Mouse (Mus musculus) heart, postnatal 0 days (tissue): ENCODE results near the gene Atp9a. TPM values are rescaled to one million over a fixed set of nuclear protein-coding genes. Genes with fewer than 3 reads are reported as not detected.

Experiments
- ATAC-seq: fragments of 200-750 bp; cut with Nextera tagmentation; 2 replicates; pipeline ENCODE4 v1.8.0; 2017; ENCODE audit warnings: low read depth, moderate number of reproducible peaks, moderate library complexity; ENCODE audit not compliant: insufficient read depth
- DNase-seq: peaks from one replicate; pipeline ENCODE4 v3.0.0-alpha.2; 2016; ENCODE audit warnings: low spot score
- H3K27ac ChIP-seq: fragments of 300-500 bp; sonication (generic); 2 replicates; pipeline ENCODE4 v1.5.1; 2014; ENCODE audit warnings: low read depth, mild to moderate bottlenecking
- H3K27me3 ChIP-seq: fragments of 300-500 bp; sonication (generic); 2 replicates; pipeline ENCODE4 v1.6.1; 2014; ENCODE audit warnings: low read length, mixed read lengths; ENCODE audit not compliant: control insufficient read depth, insufficient read depth
- H3K36me3 ChIP-seq: fragments of 300-500 bp; sonication (generic); replicated peaks from 2 replicates; pipeline ENCODE4 v1.6.1; 2014; ENCODE audit warnings: low read length, mixed read lengths; ENCODE audit not compliant: control insufficient read depth, insufficient read depth
- H3K4me1 ChIP-seq: fragments of 300-500 bp; sonication (generic); 2 replicates; pipeline ENCODE4 v1.6.1; 2014; ENCODE audit warnings: antibody characterized with exemption; ENCODE audit not compliant: control insufficient read depth, insufficient read depth
- H3K4me2 ChIP-seq: fragments of 300-500 bp; sonication (generic); 2 replicates; pipeline ENCODE4 v1.6.1; 2014; ENCODE audit warnings: low read depth, mild to moderate bottlenecking, low read length, moderate library complexity
- H3K4me3 ChIP-seq: fragments of 300-500 bp; sonication (generic); 2 replicates; pipeline ENCODE4 v1.5.1; 2014; ENCODE audit warnings: low read depth, low read length
- H3K9ac ChIP-seq: fragments of 300-500 bp; sonication (generic); replicated peaks from 2 replicates; pipeline ENCODE4 v1.6.1; 2014; ENCODE audit warnings: low read depth, low read length, mixed read lengths
- H3K9me3 ChIP-seq: fragments of 300-500 bp; sonication (generic); replicated peaks from 2 replicates; pipeline ENCODE4 v1.6.1; 2016; ENCODE audit warnings: low read length; ENCODE audit not compliant: control insufficient read depth
- CTCF ChIP-seq: IDR thresholded peaks from 2 replicates; pipeline ENCODE4 v1.5.1; 2016; ENCODE audit warnings: antibody characterized with exemption, control low read depth, low read depth
- EP300 ChIP-seq: IDR thresholded peaks from 2 replicates; pipeline ENCODE4 v1.6.1; 2016; ENCODE audit warnings: antibody characterized with exemption, low read depth
- WGBS: fragments of 180-500 bp; shearing (Covaris S2); extraction: QIAGEN DNeasy Blood & Tissue Kit; methylation state at CpG from one replicate; pipeline ENCODE4 v1.1.7; 2014; 5-methylcytosine and 5-hydroxymethylcytosine counted together
- polyA plus RNA-seq: library from polyadenylated mRNA; unstranded; fragments of >200 nt; fragmentation: Nextera tagmentation; extraction: Ambion mirVana; gene quantifications from 2 replicates; pipeline ENCODE4 v1.2.1, GENCODE M21; 2015
- total RNA-seq: library from RNA; depleted of rRNA; stranded (reverse); fragments of >200 nt; gene quantifications from 2 replicates; pipeline ENCODE4 v1.2.3, GENCODE M21; 2014; ENCODE audit warnings: low replicate concordance; rRNA removed

The Atp9a gene
- 46.1 and 49.9 TPM in 2 replicates for total RNA-seq
- 11.6 and 12.8 TPM in 2 replicates for polyA plus RNA-seq

GRCm38 (mm10) chr2:168742059-168742627 lies at the start of gene Atp9a:
TSS of gene Atp9a (minus strand) at chr2:168742409.
- no peaks in the 10 kb centered on the region for H3K27me3 ChIP-seq
- H3K4me3 ChIP-seq, result peak within 1 kb of the TSS; percentile 83
- H3K36me3 ChIP-seq, result no peaks in the 10 kb centered on the region
- H3K9ac ChIP-seq, result peak within 1 kb of the TSS; percentile 81
- peak within 1 kb of the TSS; percentile 73 for H3K27ac ChIP-seq
- ATAC-seq, result peak; percentile 64
- TF ChIP-seq CTCF (no peak), EP300 (no peak)
- no peaks in the 10 kb centered on the region for H3K9me3 ChIP-seq
- WGBS, result 9% methylated on average over 24 of the region's 33 CpGs
- peak within 1 kb of the TSS; percentile 91 for H3K4me2 ChIP-seq
- DNase-seq, result peak; percentile 54
- no peaks in the 10 kb centered on the region for H3K4me1 ChIP-seq

GRCm38 (mm10) chr2:168791115-168791802 lies 49.0 kb upstream of the Atp9a start:
- H3K27ac ChIP-seq, result no peak overlapping the region
- no peak overlapping the region for H3K4me2 ChIP-seq
- no peaks in the 10 kb centered on the region for H3K9me3 ChIP-seq
- no peaks in the 10 kb centered on the region for H3K4me1 ChIP-seq
- ATAC-seq (no peak), DNase-seq (no peak)
- no peaks in the 10 kb centered on the region for H3K27me3 ChIP-seq
- H3K4me3 ChIP-seq, result no peak overlapping the region
- TF ChIP-seq CTCF (no peak), EP300 (no peak)
- WGBS, result 62% methylated on average over 4 of the region's 4 CpGs
- H3K36me3 ChIP-seq, result no peaks in the 10 kb centered on the region
- no peak overlapping the region for H3K9ac ChIP-seq

GRCm38 (mm10) chr2:168786174-168786573 lies 44.0 kb upstream of the Atp9a start:
- Histone ChIP-seq H3K9ac (no peak overlapping the region), H3K4me1 (no peaks in the 10 kb centered on the region), H3K27ac (no peak overlapping the region), H3K9me3 (no peaks in the 10 kb centered on the region), H3K36me3 (no peaks in the 10 kb centered on the region), H3K4me2 (no peak overlapping the region), H3K27me3 (no peaks in the 10 kb centered on the region), H3K4me3 (no peak overlapping the region)
- 94% methylated on average over 9 of the region's 9 CpGs for WGBS
- TF ChIP-seq CTCF (no peak), EP300 (no peak)
- ATAC-seq (no peak), DNase-seq (no peak)

- no peak overlapping the region for H3K27ac ChIP-seq
- TF ChIP-seq CTCF (no peak), EP300 (no peak)
- no peaks in the 10 kb centered on the region for H3K9me3 ChIP-seq
- no peak overlapping the region for H3K9ac ChIP-seq
- H3K4me1 ChIP-seq, result no peaks in the 10 kb centered on the region
- H3K27me3 ChIP-seq, result no peaks in the 10 kb centered on the region
- H3K4me3 ChIP-seq, result no peak overlapping the region
- H3K36me3 ChIP-seq, result no peaks in the 10 kb centered on the region
- DNase-seq (no peak), ATAC-seq (no peak)
- WGBS, result 59% methylated on average over 9 of the region's 9 CpGs
- H3K4me2 ChIP-seq, result no peak overlapping the region
Measured at GRCm38 (mm10) chr2:168780596-168780995, 38.4 kb upstream of the Atp9a start.

GRCm38 (mm10) chr2:168780024-168780423 lies 37.8 kb upstream of the Atp9a start:
- no peak for DNase-seq
- WGBS, result 33% methylated on average over 9 of the region's 9 CpGs
- Histone ChIP-seq H3K9me3 (no peaks in the 10 kb centered on the region), H3K4me3 (no peak overlapping the region), H3K27me3 (no peaks in the 10 kb centered on the region), H3K4me2 (no peak overlapping the region), H3K9ac (no peak overlapping the region), H3K4me1 (no peaks in the 10 kb centered on the region), H3K27ac (no peak overlapping the region), H3K36me3 (no peaks in the 10 kb centered on the region)
- ATAC-seq, result no peak
- TF ChIP-seq EP300, result no peak
- no peak for TF ChIP-seq CTCF

- no peaks in the 10 kb centered on the region for H3K9me3 ChIP-seq
- ATAC-seq, result no peak
- no peak for DNase-seq
- no peak for TF ChIP-seq CTCF
- no peak overlapping the region for H3K9ac ChIP-seq
- no peaks in the 10 kb centered on the region for H3K36me3 ChIP-seq
- no peak overlapping the region for H3K27ac ChIP-seq
- no peak overlapping the region for H3K4me3 ChIP-seq
- no peaks in the 10 kb centered on the region for H3K4me1 ChIP-seq
- no peak overlapping the region for H3K4me2 ChIP-seq
- no peaks in the 10 kb centered on the region for H3K27me3 ChIP-seq
Measured at GRCm38 (mm10) chr2:168777481-168777880, 35.3 kb upstream of the Atp9a start.
